Mouse (Mus musculus) left cerebral cortex, postnatal 4 days (tissue): ENCODE measurements around the gene Pkdcc. TPM values are rescaled to one million over a fixed set of nuclear protein-coding genes. Genes with fewer than 3 reads are reported as not detected.

Source experiments
- DNase-seq: peaks from one replicate; pipeline ENCODE4 v3.0.0-alpha.2; 2022
- intact Hi-C: fragments of 180-260 bp; cut with DNase I; formaldehyde crosslinking; loops from one replicate; pipeline ENCODE4 v1.15.1; 2025
- total RNA-seq, 2 experiments: library from RNA; stranded (reverse); gene quantifications; 2 replicates each; pipeline ENCODE4 v1.2.3; 2021

Gene Pkdcc
- 10 to 100 TPM; 22.1 to 25.2 TPM for total RNA-seq

DNA sequence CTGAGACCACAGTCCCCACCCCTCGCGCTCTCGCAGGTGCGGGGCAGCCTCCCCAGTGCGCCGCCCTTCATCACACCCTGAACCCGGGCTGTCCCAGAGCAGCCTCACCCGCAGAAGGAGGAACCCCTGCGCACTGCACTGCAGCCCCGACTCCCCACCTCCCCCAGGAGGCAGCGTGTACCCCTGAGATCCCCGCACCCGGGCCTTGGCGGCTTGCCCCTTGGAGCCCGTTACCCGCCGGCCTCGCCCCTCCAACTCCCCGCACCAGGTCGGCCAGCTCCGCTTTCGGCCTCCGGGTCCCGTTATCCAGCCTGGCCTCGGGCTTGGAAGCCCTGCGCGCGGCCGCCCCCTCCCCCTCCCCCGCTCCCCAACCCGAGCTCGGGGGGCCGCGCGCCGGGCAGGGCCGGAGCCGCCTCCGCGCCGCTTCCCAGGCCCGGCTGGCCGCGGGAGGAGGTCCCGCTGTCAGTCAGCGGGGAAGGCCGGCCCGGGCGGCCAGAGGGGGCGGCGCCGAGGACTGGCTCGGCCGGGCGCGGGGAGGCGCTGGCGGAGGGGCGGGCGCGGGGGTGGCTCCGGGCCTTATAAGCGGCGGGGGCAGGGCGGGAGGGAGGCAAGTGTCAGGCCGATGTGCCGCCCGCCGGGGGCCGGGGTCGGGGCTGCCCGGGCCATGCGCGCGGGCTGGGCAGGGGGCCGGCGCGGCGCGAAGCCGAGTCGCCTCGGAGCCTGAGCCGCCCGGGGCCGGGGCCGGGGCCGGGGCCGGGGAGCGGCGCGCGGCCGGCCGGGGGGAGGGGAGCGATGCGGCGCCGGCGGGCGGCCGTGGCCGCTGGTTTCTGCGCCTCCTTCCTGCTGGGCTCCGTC, at the start of gene Pkdcc:
TSS of gene Pkdcc (plus strand) at position 619 of the 855 bp plus-strand sequence.
- intact Hi-C loops, result no loop called here

DNA sequence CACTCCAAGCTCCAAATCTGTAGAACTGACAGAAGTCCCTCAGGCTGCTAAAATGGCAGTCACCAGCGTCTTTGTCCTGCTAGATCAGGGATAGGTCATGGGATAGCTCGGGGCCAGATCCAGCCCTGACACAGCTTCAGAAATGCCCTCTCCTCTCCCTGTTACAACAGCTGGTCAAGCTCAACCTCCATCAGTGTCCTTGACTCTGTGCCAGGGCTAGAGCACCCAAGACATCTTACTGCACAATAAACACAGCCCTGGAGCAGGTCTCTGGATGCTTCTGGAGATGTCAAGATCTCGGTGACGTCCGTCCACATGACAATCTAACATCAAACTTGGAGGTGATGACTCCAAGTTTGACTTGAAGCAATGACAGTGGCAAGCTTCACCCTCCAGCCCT, 48.9 kb upstream of the Pkdcc start:
- intact Hi-C loops, result no loop called here
- no peak for DNase-seq

More for the DNA sequence above, at the start of gene Pkdcc:
- DNase-seq, result peak; percentile 87

DNA sequence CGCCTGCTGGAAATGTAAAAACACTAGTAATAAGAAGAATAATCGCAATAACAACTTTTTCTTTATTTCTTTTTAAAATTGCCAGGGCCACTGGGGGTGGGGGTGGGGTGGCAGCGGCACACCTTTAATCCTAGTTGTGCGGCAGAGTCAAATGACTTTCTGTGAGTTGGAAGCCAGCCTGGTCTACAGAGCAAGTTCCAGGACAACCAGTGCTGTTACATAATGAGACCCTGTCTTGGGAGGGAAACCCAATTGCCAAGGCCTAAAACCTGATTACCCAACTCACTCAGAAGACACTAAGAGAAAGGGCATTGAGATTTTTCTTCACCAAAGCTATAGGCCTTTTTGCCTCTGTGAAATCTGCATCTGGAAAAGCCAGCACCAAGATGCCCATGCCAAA, 38.9 kb upstream of the Pkdcc start:
- intact Hi-C loops, result no loop called here
- DNase-seq, result no peak

DNA sequence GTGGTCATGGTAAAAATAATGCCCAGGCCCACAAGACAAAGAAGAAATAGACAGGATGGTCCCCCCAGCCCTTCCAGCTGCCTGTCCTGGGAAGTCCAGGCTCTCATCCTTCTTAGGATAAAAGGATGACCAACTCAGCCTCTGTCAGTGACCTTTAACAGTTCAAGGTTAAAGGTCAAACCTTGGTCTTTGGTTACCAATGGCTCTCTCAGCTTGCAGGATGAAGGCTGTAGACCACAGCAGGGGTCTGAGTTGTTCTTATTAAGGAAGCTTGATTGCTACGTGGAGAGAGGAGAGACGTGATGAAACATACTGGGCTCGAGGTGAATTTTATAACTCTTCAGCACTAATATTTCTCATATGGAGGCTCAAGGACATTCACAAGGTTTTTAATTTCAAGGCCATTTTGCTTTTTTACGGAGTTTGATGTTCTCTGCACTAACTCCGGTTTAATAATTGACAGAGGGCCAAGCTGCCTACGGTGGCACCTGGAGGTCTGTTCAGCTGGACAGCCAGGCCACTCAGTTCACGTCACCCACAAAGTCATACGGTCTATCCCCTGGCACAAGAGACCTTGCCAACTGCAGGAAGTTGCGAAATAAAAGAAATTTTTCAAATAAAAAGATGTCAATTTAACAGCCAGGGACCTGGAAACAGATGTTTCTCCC, 36.5 kb upstream of the Pkdcc start:
- DNase-seq, result no peak
- intact Hi-C loops, result no loop called here

DNA sequence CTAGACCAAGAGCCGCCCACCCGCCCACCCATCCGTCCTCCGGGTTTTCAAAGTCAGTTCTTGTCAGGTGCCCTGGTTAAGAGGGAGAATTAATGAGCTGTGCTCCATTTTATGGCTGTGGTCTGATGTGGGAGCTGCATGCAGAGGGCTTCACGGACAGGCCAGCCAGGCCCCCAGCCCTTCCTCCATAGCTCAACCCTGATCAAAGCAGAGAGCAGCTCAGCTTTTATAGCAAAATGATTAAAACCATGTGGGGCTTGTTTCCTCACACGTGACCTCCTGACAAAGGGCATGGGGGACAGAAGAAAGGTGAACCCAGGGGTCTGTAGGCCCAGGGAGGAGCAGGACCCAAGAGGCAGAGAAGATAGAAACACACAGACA, 36.0 kb upstream of the Pkdcc start:
- intact Hi-C loops, result no loop called here
- no peak for DNase-seq

DNA sequence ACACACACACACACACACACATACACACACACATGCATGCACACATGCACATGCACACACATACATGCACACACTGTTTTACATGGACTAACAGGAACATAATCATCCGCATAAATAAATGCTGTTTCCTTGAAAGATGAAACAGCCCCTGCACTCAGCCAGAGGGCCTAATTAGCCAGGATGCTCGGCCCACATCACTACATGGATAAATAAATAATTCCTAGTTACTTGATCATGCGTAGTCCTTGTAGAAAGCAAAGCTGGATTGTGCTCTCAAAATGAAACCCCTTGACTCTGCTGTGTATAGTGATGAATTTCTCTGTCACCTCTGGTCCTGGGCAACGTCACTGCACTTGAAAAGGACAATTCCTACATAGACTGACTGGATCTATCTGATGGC, 35.5 kb upstream of the Pkdcc start:
- intact Hi-C loops, result no loop called here
- DNase-seq, result no peak

DNA sequence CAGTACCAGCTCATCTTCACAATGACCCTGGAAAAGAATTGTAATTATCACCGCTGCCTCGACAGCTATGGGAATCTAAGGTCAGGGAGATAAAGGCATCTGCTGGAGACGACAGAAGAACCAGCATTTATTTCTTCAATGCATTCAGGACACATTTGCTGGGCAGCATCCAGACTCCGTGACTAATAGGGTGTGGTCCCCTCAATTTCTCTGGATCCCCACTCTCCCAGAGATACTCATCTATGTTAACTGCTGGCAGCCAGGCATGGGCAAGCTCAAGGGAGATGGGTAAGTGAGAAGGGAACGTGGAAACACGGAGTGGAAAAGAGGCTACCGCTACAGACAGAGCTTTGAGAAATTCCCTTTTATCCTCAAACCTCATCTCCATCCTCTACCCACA, 34.0 kb upstream of the Pkdcc start:
- no peak for DNase-seq
- intact Hi-C loops, result no loop called here

DNA sequence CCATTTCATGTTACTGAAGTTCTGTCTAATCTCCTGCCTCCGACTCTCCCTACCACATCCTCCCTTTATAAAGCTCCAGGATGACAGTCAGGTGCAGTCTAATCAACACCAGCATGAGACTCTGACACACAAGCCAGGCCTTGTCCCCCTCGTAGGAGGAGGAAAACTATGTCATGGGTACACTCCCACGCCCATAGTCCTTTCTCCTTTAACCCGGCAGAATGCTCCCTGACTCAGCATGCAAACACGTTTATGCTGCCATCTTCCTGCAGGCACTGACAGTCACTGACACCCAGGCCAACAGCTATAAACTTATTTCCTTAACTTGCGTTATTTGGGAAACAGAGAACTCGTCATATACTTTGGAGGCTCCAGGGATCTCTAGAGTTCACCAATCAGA, 33.5 kb upstream of the Pkdcc start:
- no peak for DNase-seq
- intact Hi-C loops, result no loop called here

DNA sequence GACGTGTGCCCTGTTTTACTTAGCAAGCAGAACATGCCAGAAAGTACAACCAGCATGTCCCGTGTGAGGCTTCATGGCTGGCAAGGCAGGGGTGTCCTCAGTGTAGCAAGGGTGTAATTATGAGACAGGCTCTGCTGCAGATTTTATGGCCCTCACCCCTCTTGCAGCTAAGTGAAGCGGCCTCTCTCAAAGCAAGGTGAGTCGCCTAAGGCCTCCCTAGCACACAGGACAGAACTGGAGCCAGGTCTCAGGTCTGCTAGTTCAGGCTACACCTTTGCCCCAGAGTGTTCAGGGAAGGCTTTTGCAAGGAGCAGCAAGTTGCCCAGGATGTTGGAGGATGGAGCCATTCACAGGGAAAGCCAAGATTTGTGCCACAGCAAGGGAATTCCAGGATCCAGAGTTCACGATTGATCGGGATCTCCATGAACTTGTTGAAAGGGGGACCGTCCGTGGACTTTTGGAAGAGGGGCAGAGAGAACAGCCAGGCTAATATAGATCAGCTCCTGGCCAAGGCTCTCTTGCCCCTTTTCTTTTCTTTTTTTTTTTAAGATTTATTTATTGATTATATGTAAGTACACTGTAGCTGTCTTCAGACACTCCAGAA, 32.9 kb upstream of the Pkdcc start:
- no peak for DNase-seq
- intact Hi-C loops, result no loop called here

DNA sequence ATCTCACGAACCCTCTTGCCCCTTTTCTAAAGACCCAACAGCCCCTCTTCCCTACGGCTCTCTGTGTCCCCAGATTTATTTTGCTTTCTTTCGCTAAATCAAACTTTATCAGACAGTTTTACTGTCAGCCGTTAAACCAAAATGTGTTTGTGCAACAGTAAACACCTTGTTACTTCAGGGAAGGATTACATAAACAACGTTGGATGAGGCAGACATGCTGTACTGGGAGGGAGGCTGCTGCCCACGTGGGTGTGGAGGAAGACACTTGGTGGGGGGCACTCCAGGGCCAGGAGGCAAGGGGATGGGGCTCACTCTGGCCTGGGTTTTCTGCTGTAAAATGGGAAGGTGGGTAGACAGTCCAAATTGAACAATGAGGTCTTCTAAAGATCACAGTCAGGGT, 32.3 kb upstream of the Pkdcc start:
- DNase-seq, result no peak
- intact Hi-C loops, result no loop called here

DNA sequence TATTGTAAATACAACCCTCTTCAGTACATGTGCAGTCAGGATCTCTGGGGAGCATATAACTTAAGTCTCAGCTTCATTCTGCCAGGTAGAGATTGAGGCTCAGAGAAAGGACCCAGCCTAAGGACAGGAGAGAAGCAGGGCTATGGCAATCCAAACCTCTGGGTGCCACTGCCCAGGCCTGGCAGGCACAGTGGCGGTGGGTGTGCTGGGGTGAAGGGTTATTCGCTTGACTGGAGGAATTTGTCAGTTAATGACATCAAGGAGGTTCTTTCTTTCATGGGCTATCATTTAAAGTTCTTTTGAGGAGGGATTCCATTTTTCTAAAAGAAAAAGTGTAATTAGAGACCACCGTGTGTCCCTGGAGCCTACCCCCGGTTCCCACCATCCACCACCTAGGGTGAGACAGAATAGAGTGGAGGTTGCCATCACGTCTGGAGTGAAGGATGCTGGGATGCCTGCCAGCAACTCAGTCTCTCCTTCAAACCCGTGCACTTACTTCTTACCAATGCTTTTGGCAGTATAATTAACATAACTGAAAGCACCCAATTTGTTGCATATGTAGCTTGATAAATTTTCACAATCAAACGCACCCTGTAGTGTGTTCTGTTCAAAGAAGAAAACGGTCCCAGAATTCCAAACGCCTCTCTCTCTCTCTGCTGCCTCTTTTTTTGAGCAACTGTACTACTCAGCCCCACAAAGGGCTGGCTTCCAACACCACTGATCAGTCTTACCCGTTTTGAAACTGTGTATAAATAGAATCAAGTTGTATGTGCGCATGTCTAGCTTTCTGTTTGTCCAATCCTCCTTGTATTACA, 27.1 kb upstream of the Pkdcc start:
- intact Hi-C loops, result no loop called here
- DNase-seq, result peak; percentile 22

DNA sequence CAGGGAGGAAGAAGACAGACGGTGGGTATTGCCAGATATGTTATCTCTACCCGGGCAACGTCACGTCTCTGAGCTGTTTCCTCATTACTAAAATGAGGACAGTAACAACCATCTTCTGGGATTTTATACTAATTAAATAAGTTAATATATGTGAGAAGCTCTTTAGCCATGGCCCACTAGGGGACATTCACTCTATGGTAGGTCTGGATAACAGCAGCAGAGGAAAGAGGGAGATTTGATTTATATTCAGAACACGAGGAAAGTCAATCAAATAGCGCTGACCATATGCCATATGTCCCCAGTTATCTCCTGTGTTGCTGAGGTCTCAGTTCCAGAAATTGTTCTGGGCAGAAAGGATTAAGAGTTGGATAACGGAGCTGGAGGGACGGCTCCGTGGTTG, 24.3 kb upstream of the Pkdcc start:
- intact Hi-C loops, result no loop called here

DNA sequence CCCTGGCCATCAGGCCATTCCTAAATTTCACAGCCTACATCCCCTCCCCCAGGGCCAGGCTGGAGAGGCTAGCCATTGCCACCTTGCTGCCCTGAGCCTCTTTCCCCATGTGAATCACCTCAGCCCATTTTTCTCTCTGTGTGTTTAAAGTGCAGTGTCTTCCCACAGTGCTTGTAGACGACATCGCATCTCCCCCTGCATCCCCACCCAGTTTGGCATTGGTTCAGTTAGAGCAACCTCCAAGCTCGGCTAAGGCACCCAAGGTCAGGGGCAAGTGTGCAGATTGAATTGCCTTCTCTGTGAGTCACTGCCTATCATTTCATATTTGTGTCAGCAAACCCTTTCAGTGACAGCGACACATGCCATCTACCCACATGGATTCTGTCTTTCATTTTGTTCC, 20.6 kb upstream of the Pkdcc start:
- intact Hi-C loops, result no loop called here
- DNase-seq, result no peak

More for the DNA sequence above, 24.3 kb upstream of the Pkdcc start:
- no peak for DNase-seq

DNA sequence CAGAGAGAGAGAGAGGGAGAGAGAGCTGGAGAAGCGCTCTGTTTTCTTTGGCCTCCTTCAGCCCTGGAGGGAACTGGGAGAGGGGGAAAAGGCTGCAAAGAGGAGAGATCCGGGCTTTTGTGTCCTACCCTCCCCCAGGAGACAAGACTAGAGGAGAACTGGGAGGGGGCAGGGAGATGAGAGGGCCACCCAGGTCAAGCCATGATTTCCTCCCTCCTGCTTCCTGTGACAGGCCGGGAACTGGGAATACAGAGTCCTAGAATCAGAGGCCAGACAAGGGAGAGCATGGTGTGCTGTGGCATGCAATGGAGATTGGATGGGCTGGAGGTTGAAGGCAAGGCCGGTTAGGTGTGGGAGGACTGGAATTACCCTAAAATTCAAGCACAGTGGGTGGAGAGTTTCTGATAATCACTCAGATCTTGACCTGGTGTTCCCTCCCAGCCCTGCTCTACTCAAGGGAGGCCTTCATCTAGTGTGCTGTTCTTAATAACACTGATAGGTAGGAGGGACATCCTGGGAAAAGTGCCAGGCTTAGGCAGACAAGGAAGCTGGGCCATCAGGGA, 17.6 kb upstream of the Pkdcc start:
- intact Hi-C loops, result no loop called here
- DNase-seq, result no peak

DNA sequence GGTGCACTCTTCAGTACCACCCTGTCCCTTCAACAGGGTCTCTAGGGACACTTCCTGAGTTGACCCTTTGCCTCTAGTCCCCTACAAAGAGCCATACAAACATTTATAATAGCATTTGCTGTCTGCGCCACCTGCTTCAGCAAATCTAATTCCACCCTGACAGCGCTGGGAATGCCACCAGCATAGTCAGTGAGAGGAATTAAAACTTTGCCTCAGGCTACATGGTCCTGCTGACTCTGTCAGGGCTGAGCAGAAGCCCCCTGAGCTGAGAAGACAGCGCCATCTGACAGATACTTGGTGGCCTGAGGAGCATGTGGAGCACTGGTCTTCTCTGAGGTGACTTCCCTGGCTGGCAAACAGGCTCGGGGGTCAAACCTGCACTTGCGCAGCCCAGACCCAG, 14.6 kb upstream of the Pkdcc start:
- DNase-seq, result no peak
- intact Hi-C loops, result no loop called here

DNA sequence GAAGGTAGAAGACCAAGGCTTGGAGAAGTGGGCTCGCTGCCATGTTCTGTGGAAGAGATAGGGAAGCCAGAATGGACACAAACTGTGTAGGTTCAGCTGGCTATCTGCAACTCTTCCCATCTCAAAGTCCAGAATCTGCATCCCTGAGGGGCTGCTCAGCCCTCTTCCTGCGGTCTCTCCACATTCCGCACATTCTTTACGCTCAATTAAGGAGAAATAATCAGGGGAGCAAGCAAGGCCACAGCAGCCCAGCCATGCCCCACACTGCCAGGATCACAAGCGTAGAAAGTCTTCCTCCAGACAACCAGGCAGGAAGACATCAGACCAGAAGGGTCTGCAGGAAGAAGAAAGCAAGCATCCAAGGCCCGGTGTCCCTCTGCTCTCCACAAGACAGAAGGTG, 13.8 kb upstream of the Pkdcc start:
- no peak for DNase-seq
- intact Hi-C loops, result no loop called here

DNA sequence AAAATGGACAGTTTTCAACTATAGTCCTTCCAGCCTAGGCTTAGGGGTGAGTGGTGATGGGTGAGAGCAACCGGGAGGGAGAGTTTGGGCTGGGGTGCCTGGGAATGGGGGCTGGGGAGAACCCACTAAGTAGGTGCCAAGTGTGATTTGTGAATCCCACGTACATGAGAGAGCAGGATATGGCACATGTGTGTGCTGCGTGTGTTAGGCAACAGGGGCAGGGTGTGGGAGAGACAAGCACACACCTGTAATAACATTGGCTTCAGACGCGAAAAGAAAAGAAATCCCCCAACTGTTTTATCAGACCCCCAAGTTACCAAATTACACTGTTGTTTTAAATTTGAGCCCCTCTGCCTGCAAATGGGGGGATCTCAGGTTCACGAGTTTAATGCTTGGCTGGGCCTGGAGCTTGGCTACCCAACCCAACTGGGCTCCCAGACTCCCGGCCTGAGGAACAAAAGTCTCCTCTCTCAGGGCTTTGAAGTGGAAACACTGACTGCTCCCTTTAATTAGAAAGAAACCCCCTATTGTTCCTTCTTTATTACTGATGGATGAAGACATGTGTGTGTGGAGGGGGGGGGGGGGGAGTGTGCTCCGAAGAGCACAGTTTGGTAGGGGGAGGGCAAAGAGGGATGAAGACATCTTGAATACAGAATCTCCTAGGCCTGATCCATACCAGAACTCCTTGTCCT, 11.3 kb upstream of the Pkdcc start:
- intact Hi-C loops, result no loop called here

DNA sequence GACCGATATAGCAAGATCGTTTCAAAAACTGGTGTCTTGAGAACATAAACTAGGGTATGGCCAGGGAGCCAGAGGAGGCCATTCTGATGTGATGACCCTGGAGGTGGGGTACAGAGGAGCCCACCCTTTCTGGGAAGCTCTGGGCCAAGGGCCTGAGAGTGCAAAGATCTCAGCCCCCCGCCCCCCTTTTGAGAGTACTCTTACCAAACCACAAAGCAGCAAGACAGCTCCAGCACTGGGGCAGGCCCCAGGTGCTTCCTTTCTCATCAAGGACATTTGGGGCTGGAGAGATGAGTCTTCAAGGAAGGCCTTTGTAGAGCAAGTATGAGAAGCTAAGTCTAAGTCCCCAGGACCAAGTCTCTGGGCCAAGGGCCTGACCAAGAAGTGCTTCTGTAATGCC, 7.8 kb upstream of the Pkdcc start:
- DNase-seq, result no peak
- intact Hi-C loops, result no loop called here

More for the DNA sequence above, 11.3 kb upstream of the Pkdcc start:
- DNase-seq, result peak; percentile 35

DNA sequence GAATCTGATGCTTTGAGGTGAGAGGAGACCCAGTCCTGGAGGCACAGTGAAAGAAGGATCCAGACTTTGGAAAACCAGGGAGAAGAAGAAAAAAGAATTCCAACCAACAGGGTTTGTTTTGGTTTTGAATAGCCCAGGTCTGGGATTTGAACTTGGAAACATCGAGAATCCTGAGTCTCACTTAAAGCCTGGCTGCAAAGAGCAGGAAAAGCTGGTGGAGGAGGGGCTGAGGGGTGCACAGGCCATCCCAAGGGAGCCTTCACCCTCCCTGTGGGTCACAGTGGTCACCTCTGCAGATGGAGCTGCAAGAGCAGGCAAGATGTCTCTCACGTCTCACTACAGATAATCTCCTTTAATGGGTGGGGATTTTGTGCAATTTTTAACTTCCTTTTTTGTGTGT, 6.6 kb upstream of the Pkdcc start:
- intact Hi-C loops, result no loop called here

DNA sequence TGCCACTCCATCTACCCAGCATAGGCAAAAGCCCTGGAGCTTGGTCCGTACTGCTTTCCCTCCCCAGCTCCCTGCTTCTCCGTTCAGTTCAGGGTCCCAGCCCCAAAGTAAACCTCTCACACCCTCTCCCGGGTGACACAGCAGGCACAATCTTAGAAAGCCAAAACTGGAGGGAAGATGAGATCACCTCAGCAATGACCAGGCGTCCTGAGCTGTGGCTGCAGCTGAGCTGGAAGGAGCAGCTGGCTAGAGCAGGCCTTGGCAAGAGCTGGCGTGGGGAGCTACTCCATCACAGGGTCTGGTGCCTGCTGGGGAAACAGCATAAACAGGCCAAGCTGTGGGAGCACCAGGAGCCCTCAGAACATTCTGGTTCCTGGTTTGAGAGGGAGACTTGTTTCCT, 4.6 kb upstream of the Pkdcc start:
- peak; percentile 65 for DNase-seq
- intact Hi-C loops, result no loop called here

More for the DNA sequence above, 6.6 kb upstream of the Pkdcc start:
- DNase-seq, result no peak
